Mouse (Mus musculus) spleen, postnatal 10 days (tissue): ENCODE data around the gene Stard5.

Source experiments
- DNase-seq, 2 experiments: peaks; one replicate each; pipeline ENCODE4 v3.0.0; 2021 to 2022; ENCODE audit warnings: low spot score in 2 of 2

Gene Stard5

DNA sequence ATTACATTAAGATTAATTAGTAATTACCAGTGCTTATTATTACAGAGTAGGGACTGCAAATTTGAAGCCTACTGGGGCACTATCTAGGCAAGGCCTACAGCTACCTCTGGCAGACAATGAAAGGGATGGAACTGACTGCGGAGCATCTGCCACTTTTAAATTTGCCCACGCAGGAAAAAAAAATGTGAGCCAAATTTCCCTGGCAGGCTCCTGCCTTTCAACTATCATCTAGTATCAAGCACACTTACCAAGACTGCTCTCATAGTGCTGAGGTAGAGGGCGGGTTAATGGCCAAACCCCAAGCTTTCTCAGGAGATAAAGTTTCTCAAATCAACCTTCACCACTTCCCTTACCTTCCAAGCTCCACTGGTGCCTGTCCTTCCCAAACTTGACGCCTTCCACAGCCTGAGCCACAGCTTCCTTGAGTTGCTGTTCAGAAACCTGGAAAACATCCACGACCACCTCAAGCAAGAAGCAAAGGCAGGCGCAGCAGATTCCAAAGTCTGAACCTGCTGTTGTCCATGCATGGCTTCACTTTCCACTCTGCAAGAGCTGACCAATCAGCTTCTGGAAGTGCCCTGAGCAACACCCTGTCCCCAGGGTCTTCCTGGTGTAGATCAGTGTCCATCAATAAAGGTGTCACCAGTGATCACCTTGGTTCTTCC lies 31.1 kb downstream of the Stard5 start:
- DNase-seq, result no peak

DNA sequence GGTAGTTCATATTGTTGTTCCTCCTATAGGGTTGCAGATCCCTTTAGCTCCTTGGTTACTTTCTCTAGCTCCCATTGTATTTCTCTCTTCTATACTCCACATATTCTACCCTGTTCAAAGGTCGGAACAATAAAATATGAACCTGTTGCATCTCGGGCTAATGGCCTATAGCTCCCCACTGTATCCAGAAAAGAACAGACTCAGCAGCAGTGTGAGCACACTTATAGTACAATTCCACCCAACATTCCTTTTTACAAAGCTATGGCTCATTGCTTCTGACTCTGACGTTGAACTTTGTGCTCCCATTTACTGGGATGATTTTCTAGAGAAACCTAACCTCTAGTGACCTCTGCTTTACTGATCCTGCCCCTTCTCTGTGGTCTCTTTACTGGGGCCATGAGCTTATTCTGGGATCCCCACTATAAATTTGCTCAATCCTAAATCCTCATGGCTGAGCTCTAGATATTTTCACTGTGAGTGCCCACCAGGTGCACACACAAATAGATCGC lies 34.4 kb downstream of the Stard5 start:
- peak in 1 of 2 experiments; percentile 1 for DNase-seq

DNA sequence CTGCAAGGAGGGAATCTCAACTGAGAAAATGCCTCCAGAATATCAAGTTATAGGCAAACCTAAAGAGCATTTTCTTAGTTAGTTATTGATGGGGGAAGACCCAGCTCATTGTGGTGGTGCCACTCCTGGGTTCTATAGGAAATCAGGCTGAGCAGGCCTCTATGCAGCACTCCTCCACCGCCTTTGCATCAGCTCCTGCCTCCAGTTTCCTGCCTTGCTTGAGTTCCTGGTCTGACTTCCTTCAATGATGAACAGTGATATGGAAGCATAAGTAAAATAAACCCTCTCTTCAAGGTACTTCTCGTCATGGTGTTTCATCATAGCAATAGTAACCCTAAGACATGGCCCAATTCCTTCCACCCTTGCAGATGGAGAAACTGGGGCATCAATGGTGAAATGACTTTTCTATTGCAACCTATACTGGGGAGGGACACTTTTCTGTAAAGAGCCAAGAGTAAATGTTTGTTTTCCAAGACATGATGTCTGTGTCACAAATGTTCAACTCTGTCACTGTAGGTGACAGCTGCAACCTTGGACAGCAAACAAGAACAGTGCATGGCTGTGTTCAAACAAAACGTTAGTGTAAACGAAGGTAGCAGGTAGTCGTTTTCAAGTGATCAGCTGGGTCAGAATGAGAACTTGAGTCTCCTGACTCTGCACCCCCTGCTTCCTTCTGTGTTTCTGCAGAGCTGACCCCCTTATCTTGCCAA lies 36.3 kb downstream of the Stard5 start:
- DNase-seq, result peak in 1 of 2 experiments; percentile 8

DNA sequence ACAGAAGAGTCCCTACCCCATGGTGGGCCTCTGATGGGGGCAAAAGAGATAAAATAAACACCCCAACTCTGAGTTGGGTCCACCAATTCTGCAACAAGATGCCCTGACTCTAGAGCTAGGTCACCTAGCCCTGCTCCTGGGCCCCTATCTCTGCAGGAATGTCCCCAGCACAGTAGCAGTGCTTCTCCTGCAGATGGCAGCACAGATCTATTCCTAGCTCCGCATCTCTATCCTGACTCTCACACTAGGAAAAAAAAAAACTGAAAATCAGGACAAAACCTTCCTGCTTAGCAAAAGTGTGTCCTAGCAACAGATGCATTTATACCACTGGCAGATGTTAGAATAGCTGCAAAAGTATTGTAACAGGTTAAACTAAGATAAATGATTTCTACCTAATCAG lies 37.0 kb downstream of the Stard5 start:
- DNase-seq, result peak; percentile 18 to 62

DNA sequence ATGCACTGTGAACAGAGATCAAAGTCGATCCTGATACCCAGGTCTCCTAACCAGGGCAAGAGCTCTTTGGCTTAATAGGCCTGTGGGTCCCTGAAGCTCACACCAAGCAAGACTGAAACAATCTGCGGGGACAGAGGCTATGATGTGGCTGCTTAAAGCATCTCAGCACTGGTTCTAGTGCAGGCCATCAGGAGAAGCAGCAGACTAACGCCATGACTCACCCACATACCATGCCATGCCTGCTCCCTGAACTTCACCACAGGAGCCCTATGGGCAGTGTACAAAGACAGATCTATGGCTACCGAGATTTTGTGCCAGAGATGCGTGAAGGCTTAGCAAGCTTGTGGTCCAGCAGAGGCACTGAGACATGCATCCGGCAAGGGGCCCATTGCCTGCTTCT lies 39.8 kb downstream of the Stard5 start:
- DNase-seq, result peak in 1 of 2 experiments; percentile 4

DNA sequence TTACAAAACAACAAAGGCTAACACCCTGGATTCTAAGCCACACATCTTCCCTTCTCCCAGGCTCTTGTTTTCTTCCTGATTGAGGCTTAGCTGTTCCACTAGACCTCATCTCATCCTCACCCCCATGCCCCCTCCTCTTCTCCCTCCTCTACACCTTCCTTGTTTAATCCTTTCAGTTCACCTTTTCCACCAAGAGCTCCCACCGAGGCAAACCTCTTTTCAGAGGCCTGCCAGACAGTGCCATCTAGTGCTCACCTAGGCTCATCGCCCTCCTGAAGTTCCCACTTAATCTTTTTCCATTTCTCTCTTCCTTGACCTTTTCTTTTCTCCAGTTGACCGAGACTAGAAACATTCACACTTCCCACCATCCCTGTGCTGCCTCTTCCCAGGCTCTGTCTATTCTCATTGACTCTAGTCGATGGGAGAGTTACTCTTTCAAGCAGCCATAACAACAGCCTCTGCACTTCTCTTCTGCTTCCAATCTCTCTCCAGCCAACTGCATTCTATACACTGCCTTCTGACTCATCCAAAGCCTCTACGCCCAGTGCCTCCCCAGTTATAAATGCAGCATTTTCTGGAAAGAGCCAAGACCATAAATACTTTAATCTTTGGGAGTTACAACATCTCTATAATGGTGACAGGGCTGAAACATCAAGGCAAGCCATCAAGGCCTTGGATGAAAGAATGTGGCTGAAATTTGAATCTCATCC lies 43.9 kb downstream of the Stard5 start:
- DNase-seq, result peak in 1 of 2 experiments; percentile 56

DNA sequence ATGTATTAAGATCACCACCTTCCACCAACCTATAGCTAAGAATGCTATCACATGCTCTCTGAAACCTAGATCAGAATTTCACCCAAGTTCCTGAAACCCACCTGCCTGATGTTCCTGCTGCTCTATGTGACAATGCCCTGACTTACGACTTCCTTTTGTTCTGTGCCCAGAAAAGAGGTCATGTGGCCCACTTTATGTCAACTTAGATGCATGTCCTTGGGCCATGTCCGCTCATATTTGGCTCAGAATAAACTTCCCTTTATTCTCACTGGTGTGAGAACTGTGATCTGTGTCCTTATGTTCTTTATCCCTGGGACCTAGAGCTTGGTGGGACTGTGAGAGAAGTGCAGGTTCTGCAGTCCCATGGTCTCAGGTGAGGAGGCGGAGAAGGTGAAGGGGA lies 45.5 kb downstream of the Stard5 start:
- no peak for DNase-seq

DNA sequence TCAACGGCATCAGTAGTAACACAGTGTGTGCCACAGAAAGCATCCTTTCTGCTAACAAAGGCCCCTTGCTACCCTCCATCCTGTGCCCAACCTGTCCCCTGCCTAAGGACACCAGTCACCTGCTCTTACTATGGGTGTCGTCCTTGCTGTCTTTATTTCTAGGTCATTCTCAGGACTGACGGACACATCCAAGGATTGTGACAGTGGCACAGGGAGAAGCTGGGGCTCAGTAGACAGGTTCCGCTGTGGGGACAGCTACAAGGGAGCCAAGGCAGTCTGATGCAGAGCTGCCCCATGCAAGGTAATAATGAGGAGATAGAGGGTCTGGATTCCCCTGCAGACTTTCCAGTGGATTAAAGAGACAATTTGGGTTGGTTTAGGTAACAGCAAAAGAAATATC lies 46.7 kb downstream of the Stard5 start:
- DNase-seq, result no peak

DNA sequence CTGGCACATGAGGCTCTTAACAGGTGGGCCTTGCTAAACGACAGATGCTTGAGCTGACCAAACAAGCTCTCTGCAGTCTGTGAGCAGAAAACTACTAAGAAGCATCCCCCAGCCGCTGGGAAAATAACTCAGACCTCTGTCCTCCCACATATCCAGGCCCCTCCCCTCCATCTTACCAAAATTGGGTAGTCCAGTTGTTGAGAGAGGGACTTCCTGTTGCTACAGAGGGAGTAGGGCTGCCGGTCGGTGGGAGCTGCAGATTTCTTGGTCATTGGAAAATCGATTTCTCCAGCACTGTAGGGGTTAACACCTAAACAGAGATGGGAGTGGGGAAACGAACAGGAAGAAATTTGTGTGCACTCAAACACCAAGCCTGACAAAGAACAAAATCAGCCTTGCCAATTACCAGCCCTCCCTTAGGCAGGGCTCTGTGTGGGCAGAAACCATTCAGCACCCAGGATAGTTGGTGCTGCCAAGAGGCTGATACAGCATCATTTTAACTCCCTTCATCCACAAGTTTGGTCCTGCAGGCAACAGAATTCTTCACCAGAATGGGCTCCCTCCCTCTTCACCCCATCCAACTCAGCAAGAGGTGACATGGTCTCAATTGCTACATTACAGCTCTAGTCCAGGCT lies 51.0 kb downstream of the Stard5 start:
- DNase-seq, result no peak

DNA sequence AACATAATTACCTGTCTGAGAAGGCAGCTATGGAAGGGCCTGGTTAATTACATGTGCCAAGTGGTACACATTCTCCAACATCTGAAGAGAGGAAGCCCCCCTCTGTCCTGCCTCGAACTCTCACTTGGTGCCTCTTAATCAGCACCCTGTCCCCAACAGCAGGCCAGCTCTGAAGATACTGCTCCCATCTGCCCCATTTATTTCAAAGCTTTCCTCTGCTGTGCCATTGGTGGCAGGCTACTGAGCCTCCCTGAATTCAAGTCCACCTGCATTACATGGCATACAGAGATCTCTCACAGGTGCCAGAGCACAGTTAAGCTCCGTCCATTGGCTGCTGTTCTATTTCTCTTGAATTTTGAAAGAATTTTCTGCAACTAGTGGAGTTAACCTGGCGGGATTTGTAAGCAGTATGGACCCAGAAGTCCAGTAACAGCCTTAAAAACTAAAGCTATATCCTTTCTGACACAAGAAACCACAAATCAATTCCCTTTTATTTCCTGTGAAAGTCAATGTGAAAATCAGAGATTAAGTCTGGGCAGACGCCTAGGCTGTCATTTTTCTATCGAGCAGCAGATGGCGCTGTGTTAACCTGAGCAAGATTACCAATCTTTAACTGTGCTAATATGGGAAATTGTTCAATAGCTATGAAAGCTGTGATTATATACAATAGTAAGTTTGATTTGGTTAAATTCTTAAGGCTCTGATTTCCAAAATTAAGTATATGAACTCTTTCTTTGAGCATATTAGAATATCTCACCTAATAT lies 63.9 kb downstream of the Stard5 start:
- DNase-seq, result peak in 1 of 2 experiments; percentile 48

DNA sequence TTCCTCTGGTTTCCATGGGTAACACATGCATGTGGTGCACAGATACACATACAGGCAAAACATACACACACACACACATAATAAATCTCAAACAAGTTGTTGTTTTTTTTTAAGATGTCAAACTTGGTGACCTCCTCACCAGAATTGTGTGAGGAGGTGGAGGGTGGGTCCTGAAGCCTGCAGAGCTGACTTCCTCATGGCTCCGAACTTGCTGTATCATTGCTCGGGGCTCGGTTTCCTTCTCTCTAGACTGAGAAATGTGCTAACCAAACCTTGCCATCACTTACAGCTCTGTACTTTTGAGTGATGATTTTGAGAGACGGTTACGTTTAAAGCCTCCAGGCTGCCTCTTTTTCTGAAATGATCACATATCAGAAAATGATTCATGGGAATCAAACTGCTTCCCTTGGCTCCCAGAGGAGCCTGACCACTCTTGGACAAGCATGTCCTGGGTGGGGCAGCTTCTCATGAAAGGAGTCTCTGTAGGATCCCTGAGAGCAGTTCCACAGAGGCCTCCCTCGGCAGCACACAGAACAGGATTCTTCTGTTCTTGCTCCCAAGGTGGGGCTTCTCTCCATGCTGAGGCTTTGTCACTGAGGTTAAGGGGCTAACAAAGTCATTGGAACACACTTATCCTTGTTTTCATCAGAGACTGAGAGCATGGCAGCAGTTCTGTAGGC lies 67.4 kb downstream of the Stard5 start:
- DNase-seq, result no peak
